Mouse (Mus musculus) activated CD4-positive, CD25-positive, alpha-beta regulatory T cell, adult 9 weeks (primary cell): ENCODE measurements around the gene Olfr987. TPM values are rescaled to one million over a fixed set of nuclear protein-coding genes. Genes with fewer than 3 reads are reported as not detected.

Source experiments
- polyA plus RNA-seq: library from polyadenylated mRNA; unstranded; fragments of 100-300 nt; shearing (Covaris generic); gene quantifications from one replicate; pipeline ENCODE4 v1.2.1, GENCODE M21; 2017

Gene Olfr987
- 0.26 TPM for polyA plus RNA-seq

DNA sequence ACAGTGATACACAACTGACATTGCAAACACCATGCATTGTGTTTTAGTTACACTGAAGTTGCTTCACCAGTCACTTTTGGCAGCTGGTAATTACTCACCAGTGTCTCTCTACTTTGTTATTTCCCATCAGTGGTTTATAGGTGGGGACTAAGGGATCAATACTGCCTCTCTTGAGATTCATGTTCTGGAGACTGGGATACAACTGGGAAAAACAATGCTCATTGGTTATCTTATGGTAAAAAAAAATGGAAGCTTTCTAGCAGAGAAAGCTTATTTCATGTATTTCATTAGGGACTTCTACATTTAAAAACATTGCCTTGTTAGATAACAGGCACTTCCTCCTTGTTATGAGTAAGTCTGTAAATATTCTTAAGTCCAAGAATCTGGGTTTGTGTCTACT, at the start of gene Olfr987:
Gene Olfr987, minus strand, starts transcription at position 101 of the 400 bp plus-strand sequence.

DNA sequence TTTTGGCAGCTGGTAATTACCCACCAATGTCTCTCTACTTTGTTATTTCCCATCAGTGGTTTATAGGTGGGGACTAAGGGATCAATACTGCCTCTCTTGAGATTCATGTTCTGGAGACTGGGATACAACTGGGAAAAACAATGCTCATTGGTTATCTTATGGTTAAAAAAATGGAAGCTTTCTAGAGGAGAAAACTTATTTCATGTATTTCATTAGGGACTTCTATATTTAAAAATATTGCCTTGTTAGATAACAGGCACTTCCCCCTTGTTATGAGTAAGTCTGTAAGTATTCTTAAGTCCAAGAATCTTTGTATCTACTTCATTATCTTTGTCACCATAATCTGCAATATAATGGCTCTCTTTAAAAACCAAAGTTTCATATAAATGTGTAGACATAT, 24.0 kb upstream of the Olfr987 start, which contains the start of gene Olfr988:
Gene Olfr988, minus strand, starts transcription at position 101 of the 400 bp plus-strand sequence.

Other genes starting within 250 kb of the Olfr987 start
- not detected for gene Aplnr, start 203.1 kb downstream of the Olfr987 start, polyA plus RNA-seq
- gene Lrrc55, start 142.1 kb downstream of the Olfr987 start, polyA plus RNA-seq = not detected
- not detected for gene Olfr988, start 23.9 kb upstream of the Olfr987 start, polyA plus RNA-seq
- not detected for gene Olfr992, start 70.2 kb upstream of the Olfr987 start, polyA plus RNA-seq
- gene Olfr993, start 75.6 kb upstream of the Olfr987 start, polyA plus RNA-seq = not detected
- gene Olfr994, start 97.1 kb upstream of the Olfr987 start, polyA plus RNA-seq = not detected
- gene Olfr995, start 104.3 kb upstream of the Olfr987 start, polyA plus RNA-seq = not detected
- gene 4833423E24Rik, start 179.7 kb upstream of the Olfr987 start, polyA plus RNA-seq = not detected
- gene Olfr996, start 239.9 kb upstream of the Olfr987 start, polyA plus RNA-seq = not detected
- gene Olfr998, start 249.6 kb upstream of the Olfr987 start, polyA plus RNA-seq = not detected